In the genomic region with DNA sequence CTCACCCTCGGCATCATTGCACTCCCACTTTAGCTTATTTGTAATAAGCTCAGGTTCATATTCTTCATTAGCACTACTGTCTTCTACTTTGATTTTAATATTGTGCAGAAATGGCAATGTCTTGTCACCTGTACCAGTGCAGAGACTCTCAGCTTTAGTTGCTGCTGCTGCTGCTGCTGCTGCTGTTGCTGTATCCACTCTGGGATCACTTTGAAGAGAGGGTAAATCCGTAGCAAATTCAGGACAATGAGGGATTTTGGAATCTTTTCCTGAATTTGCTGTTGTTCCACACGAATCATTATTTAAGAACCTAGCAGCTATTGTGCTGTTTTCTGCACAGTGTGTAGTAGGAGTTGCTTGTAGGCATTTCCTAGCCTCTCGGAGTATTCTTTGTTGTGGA, we compare ENCODE assay signal across 9 mouse cellular contexts. TPM values are rescaled to one million over a fixed set of nuclear protein-coding genes. Genes with fewer than 3 reads are reported as not detected.
DNase-seq lines count a peak whose midpoint lies in the region; ATAC-seq and TF ChIP-seq lines count a peak whose summit lies in the region.
"Had no signal": no experiment of that assay in that cellular context is flagged by ENCODE, and none has a peak within 500 bp of the region (broad histone marks: within the 10 kb centered on the region; RNA-seq: fewer than 3 reads in every experiment).

No protein-coding gene starts in this region.

- no peak for ATAC-seq in lung, embryonic 14.5 days (ENCODE audit: insufficient read depth)
- ATAC-seq in limb, embryonic 11.5 days (ENCODE audit: insufficient number of reproducible peaks, low FRiP score, low TSS enrichment, low read depth): no peak
- no peak for ATAC-seq in neural tube, embryonic 15.5 days (ENCODE audit: low FRiP score)
- no peak for ATAC-seq in megakaryocyte progenitor cell, adult 5-6 weeks (replicated peaks; ENCODE audit: poor library complexity)

- H3K9me3 ChIP-seq in lung, embryonic 14.5 days (ENCODE audit: low read depth, low read length): no peaks in the 10 kb centered on the region
- no peaks in the 10 kb centered on the region for H3K9me3 ChIP-seq in forebrain, embryonic 10.5 days
- no peaks in the 10 kb centered on the region for H3K9me3 ChIP-seq in limb, embryonic 11.5 days (ENCODE audit: control insufficient read depth, low read length)
- H3K9me3 ChIP-seq in neural tube, embryonic 15.5 days (replicated peaks): no peaks in the 10 kb centered on the region

- WGBS in lung, embryonic 14.5 days: 0% methylated on average over 4 of the region's 4 CpGs
- under 1% methylated on average over 4 of the region's 4 CpGs for WGBS in forebrain, embryonic 10.5 days
- 0% methylated on average over 4 of the region's 4 CpGs for WGBS in limb, embryonic 11.5 days
- 2% methylated on average over 4 of the region's 4 CpGs for WGBS in neural tube, embryonic 15.5 days

- H3K4me1 ChIP-seq in lung, embryonic 14.5 days (ENCODE audit: insufficient read depth): peaks cover 24% of the 10 kb centered on the region
- peaks cover 58% of the 10 kb centered on the region for H3K4me1 ChIP-seq in forebrain, embryonic 10.5 days
- H3K4me1 ChIP-seq in limb, embryonic 11.5 days (ENCODE audit: control insufficient read depth, insufficient read depth, low read length): peaks cover 22% of the 10 kb centered on the region
- H3K4me1 ChIP-seq in neural tube, embryonic 15.5 days: peaks cover 50% of the 10 kb centered on the region

- H3K27ac ChIP-seq in lung, embryonic 14.5 days (ENCODE audit: low read depth): peak overlapping the region; percentile 99
- H3K27ac ChIP-seq in forebrain, embryonic 10.5 days: peak overlapping the region; percentile 99
- peak overlapping the region; percentile 99 for H3K27ac ChIP-seq in limb, embryonic 11.5 days (replicated peaks; ENCODE audit: low read depth, low read length)
- peak overlapping the region; percentile 99 for H3K27ac ChIP-seq in neural tube, embryonic 15.5 days (replicated peaks)

- DNase-seq in lung, embryonic 14.5 days: peak; percentile 33
- no peak for DNase-seq in lung, postnatal 10 days
- DNase-seq in forebrain, embryonic 10.5 days (ENCODE audit: extremely low spot score, low spot score): no peak
- DNase-seq in limb, embryonic 11.5 days (ENCODE audit: low spot score): no peak
- no peak for DNase-seq in frontal cortex, adult 2 months (ENCODE audit: extremely low spot score in 1 of 2, low spot score in 1 of 2)
- DNase-seq in cerebellum, adult 18-20 months: no peak

- peak overlapping the region; percentile 79 for H3K4me3 ChIP-seq in lung, embryonic 14.5 days (ENCODE audit: low read depth, low read length)
- peak overlapping the region; percentile 93 for H3K4me3 ChIP-seq in forebrain, embryonic 10.5 days
- H3K4me3 ChIP-seq in limb, embryonic 11.5 days (ENCODE audit: low read depth, low read length): peak overlapping the region; percentile 91
- H3K4me3 ChIP-seq in neural tube, embryonic 15.5 days (replicated peaks): peak overlapping the region; percentile 84

- H3K4me2 ChIP-seq in lung, embryonic 14.5 days: peak overlapping the region; percentile 90
- peak overlapping the region; percentile 91 for H3K4me2 ChIP-seq in limb, embryonic 11.5 days (ENCODE audit: low read depth, severe bottlenecking)
- H3K4me2 ChIP-seq in neural tube, embryonic 15.5 days: peak overlapping the region; percentile 71

- H3K9ac ChIP-seq in lung, embryonic 14.5 days: peak overlapping the region; percentile 99
- peak overlapping the region; percentile 100 for H3K9ac ChIP-seq in limb, embryonic 11.5 days (ENCODE audit: low read length)
- peak overlapping the region; percentile 98 for H3K9ac ChIP-seq in neural tube, embryonic 15.5 days (replicated peaks)

- no peaks in the 10 kb centered on the region for H3K27me3 ChIP-seq in lung, embryonic 14.5 days (ENCODE audit: insufficient read depth, low read length)
- H3K27me3 ChIP-seq in forebrain, embryonic 10.5 days (ENCODE audit: poor library complexity, severe bottlenecking): no peaks in the 10 kb centered on the region
- H3K27me3 ChIP-seq in limb, embryonic 11.5 days (ENCODE audit: control insufficient read depth, insufficient read depth, low read length): no peaks in the 10 kb centered on the region
- no peaks in the 10 kb centered on the region for H3K27me3 ChIP-seq in neural tube, embryonic 15.5 days (replicated peaks)

- TF ChIP-seq CTCF in lung, embryonic 14.5 days (IDR thresholded peaks at IDR 0.05; ENCODE audit: low read depth): no peak

- H3K36me3 ChIP-seq in lung, embryonic 14.5 days (ENCODE audit: insufficient read depth): no peaks in the 10 kb centered on the region
- peaks cover 12% of the 10 kb centered on the region for H3K36me3 ChIP-seq in forebrain, embryonic 10.5 days (replicated peaks)
- H3K36me3 ChIP-seq in limb, embryonic 11.5 days (ENCODE audit: control insufficient read depth, insufficient read depth, low read length): no peaks in the 10 kb centered on the region
- no peaks in the 10 kb centered on the region for H3K36me3 ChIP-seq in neural tube, embryonic 15.5 days

RNA-seq across cellular contexts. Expression of a gene that starts 2.7 kb away (rescaled TPM):
- 8.3 and 8.5 TPM in 2 replicates for polyA plus RNA-seq in lung, embryonic 14.5 days (2014; fragmentation: Nextera tagmentation; extraction: Ambion mirVana)
- polyA plus RNA-seq in forebrain, embryonic 10.5 days (2016; fragmentation: Nextera tagmentation; extraction: Ambion mirVana): 16.0 and 17.2 TPM in 2 replicates
- polyA plus RNA-seq in limb, embryonic 11.5 days (2014; fragmentation: Nextera tagmentation; extraction: Ambion mirVana): 11.7 and 13.8 TPM in 2 replicates
- polyA plus RNA-seq in neural tube, embryonic 15.5 days (2015; fragmentation: Nextera tagmentation; extraction: Ambion mirVana): 3.8 and 5.2 TPM in 2 replicates
- polyA plus RNA-seq in frontal cortex, adult 2 months (2012; rRNA removed): 3.9 and 5.3 TPM in 2 replicates
- not detected in 2 replicates for total RNA-seq in megakaryocyte progenitor cell, adult 5-6 weeks (2015)
- 0.14 TPM in 1 of 2 replicates, not detected in the other for total RNA-seq in megakaryocyte progenitor cell, adult 5-6 weeks (2017)

RNA-seq across cellular contexts. Expression of a gene that starts 8.6 kb away (rescaled TPM):
- 8.9 and 11.4 TPM in 2 replicates for polyA plus RNA-seq in lung, embryonic 14.5 days (2014; fragmentation: Nextera tagmentation; extraction: Ambion mirVana)
- 13.8 and 17.9 TPM in 2 replicates for polyA plus RNA-seq in forebrain, embryonic 10.5 days (2016; fragmentation: Nextera tagmentation; extraction: Ambion mirVana)
- polyA plus RNA-seq in limb, embryonic 11.5 days (2014; fragmentation: Nextera tagmentation; extraction: Ambion mirVana): 10.4 and 11.9 TPM in 2 replicates
- 8.6 and 13.1 TPM in 2 replicates for polyA plus RNA-seq in neural tube, embryonic 15.5 days (2015; fragmentation: Nextera tagmentation; extraction: Ambion mirVana)
- 1.5 and 1.9 TPM in 2 replicates for polyA plus RNA-seq in frontal cortex, adult 2 months (2012; rRNA removed)
- total RNA-seq in megakaryocyte progenitor cell, adult 5-6 weeks (2015): not detected in 2 replicates
- not detected in 2 replicates for total RNA-seq in megakaryocyte progenitor cell, adult 5-6 weeks (2017)

RNA-seq across cellular contexts. Expression of a gene that starts 8.9 kb away (rescaled TPM):
- polyA plus RNA-seq in lung, embryonic 14.5 days (2014; fragmentation: Nextera tagmentation; extraction: Ambion mirVana): 39.1 and 46.2 TPM in 2 replicates
- polyA plus RNA-seq in forebrain, embryonic 10.5 days (2016; fragmentation: Nextera tagmentation; extraction: Ambion mirVana): 65.0 and 68.0 TPM in 2 replicates
- polyA plus RNA-seq in limb, embryonic 11.5 days (2014; fragmentation: Nextera tagmentation; extraction: Ambion mirVana): 45.3 and 46.3 TPM in 2 replicates
- polyA plus RNA-seq in neural tube, embryonic 15.5 days (2015; fragmentation: Nextera tagmentation; extraction: Ambion mirVana): 46.2 and 57.7 TPM in 2 replicates
- 40.7 and 44.6 TPM in 2 replicates for polyA plus RNA-seq in frontal cortex, adult 2 months (2012; rRNA removed)
- 62.3 and 96.1 TPM in 2 replicates for total RNA-seq in megakaryocyte progenitor cell, adult 5-6 weeks (2015)
- 41.4 and 57.9 TPM in 2 replicates for total RNA-seq in megakaryocyte progenitor cell, adult 5-6 weeks (2017)

RNA-seq across cellular contexts. Expression of a gene that starts 49.4 kb away (rescaled TPM):
- not detected in 2 replicates for polyA plus RNA-seq in lung, embryonic 14.5 days (2014; fragmentation: Nextera tagmentation; extraction: Ambion mirVana)
- polyA plus RNA-seq in forebrain, embryonic 10.5 days (2016; fragmentation: Nextera tagmentation; extraction: Ambion mirVana): not detected in 2 replicates
- polyA plus RNA-seq in limb, embryonic 11.5 days (2014; fragmentation: Nextera tagmentation; extraction: Ambion mirVana): not detected in 2 replicates
- polyA plus RNA-seq in neural tube, embryonic 15.5 days (2015; fragmentation: Nextera tagmentation; extraction: Ambion mirVana): not detected in 2 replicates
- not detected in 2 replicates for polyA plus RNA-seq in frontal cortex, adult 2 months (2012; rRNA removed)
- total RNA-seq in megakaryocyte progenitor cell, adult 5-6 weeks (2015): not detected in 2 replicates
- total RNA-seq in megakaryocyte progenitor cell, adult 5-6 weeks (2017): not detected in 2 replicates
- total RNA-seq: gastrocnemius, postnatal 14 days had no signal
